Mouse (Mus musculus): ENCODE measurements around the gene Ptma.

DNA sequence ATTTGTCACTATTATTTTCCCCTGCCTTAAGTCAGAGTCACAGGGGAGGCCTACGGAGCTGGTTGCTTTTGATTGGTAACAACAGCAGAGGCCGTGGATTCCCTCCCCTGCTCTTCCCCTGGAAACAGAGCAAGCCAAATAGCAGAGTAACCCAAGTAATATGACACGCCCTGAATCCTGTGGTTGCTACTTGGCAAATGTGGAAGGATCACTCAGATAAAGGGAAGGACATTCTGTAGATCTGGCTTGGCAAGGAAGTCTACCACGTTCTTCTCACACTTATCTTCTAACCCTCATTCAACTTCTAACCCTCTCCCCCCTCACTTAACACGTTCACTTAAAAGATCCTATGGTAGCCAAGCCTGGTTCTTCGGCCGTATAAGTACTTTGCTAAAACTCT, 31.3 kb downstream of the Ptma start:
- TF ChIP-seq CTCF (IDR thresholded peaks at IDR 0.05; ENCODE audit: extremely low read depth, insufficient read depth, insufficient read length, insufficient replicate concordance), result no peak
- TF ChIP-seq POLR2A (IDR thresholded peaks at IDR 0.05; ENCODE audit: low read depth, low read length), result no peak
